Mouse (Mus musculus): ENCODE data around the gene Rnf103. TPM values are rescaled to one million over a fixed set of nuclear protein-coding genes. Genes with fewer than 3 reads are reported as not detected.
"Not testable (repeated sequence)": the region's sequence is repeated elsewhere in the genome, so short reads cannot be mapped to it uniquely, and the experiment has no call there.

Gene Rnf103
- total and polyA plus RNA-seq, 2 experiments from 2014 or later, result 14.9 to 17.3 TPM

- Histone ChIP-seq H3K4me1 (ENCODE audit: control insufficient read depth, insufficient read depth) (no peaks in the 10 kb centered on the region), H3K36me3 (replicated peaks; ENCODE audit: control insufficient read depth, insufficient read depth, low read length) (no peaks in the 10 kb centered on the region), H3K27ac (ENCODE audit: low read depth) (no peak overlapping the region), H3K9ac (replicated peaks; ENCODE audit: low read depth, low read length) (no peak overlapping the region), H3K4me3 (ENCODE audit: low read depth, low read length) (no peak overlapping the region), H3K4me2 (ENCODE audit: low read depth, low read length) (no peak overlapping the region), H3K9me3 (replicated peaks; ENCODE audit: control insufficient read depth, low read length) (no peaks in the 10 kb centered on the region), H3K27me3 (ENCODE audit: control insufficient read depth, insufficient read depth, low read length) (no peaks in the 10 kb centered on the region)
- DNase-seq (ENCODE audit: low spot score), result no peak
- 86% methylated on average over 3 of the region's 3 CpGs for WGBS
- ATAC-seq (ENCODE audit: insufficient read depth, low read depth), result no peak
- TF ChIP-seq EP300 (IDR thresholded peaks at IDR 0.05; ENCODE audit: low read depth), result no peak
- no peak for TF ChIP-seq CTCF (IDR thresholded peaks at IDR 0.05; ENCODE audit: low read depth)
These were observed 18.1 kb upstream of the Rnf103 start for GRCm38 (mm10) chr6:71475604-71476003.

GRCm38 (mm10) chr6:71476783-71477182 lies 16.9 kb upstream of the Rnf103 start:
- TF ChIP-seq CTCF (IDR thresholded peaks at IDR 0.05; ENCODE audit: low read depth), result no peak
- no peaks in the 10 kb centered on the region for H3K27me3 ChIP-seq (ENCODE audit: control insufficient read depth, insufficient read depth, low read length)
- no peaks in the 10 kb centered on the region for H3K9me3 ChIP-seq (replicated peaks; ENCODE audit: control insufficient read depth, low read length)
- H3K36me3 ChIP-seq (replicated peaks; ENCODE audit: control insufficient read depth, insufficient read depth, low read length), result no peaks in the 10 kb centered on the region
- ATAC-seq (ENCODE audit: insufficient read depth, low read depth) (no peak), DNase-seq (ENCODE audit: low spot score) (no peak)
- no peaks in the 10 kb centered on the region for H3K4me1 ChIP-seq (ENCODE audit: control insufficient read depth, insufficient read depth)
- H3K4me2 ChIP-seq (ENCODE audit: low read depth, low read length), result no peak overlapping the region
- no peak overlapping the region for H3K27ac ChIP-seq (ENCODE audit: low read depth)
- H3K9ac ChIP-seq (replicated peaks; ENCODE audit: low read depth, low read length), result no peak overlapping the region
- 52% methylated on average over 5 of the region's 5 CpGs for WGBS
- H3K4me3 ChIP-seq (ENCODE audit: low read depth, low read length), result no peak overlapping the region

GRCm38 (mm10) chr6:71478816-71479568 lies 14.7 kb upstream of the Rnf103 start:
- ATAC-seq (ENCODE audit: insufficient read depth, low read depth); H3K4me3 ChIP-seq (ENCODE audit: low read depth, low read length); DNase-seq (ENCODE audit: low spot score); H3K9ac ChIP-seq (replicated peaks; ENCODE audit: low read depth, low read length); H3K4me1 ChIP-seq (ENCODE audit: control insufficient read depth, insufficient read depth); H3K4me2 ChIP-seq (ENCODE audit: low read depth, low read length); H3K9me3 ChIP-seq (replicated peaks; ENCODE audit: control insufficient read depth, low read length); H3K27ac ChIP-seq (ENCODE audit: low read depth); H3K27me3 ChIP-seq (ENCODE audit: control insufficient read depth, insufficient read depth, low read length); H3K36me3 ChIP-seq (replicated peaks; ENCODE audit: control insufficient read depth, insufficient read depth, low read length): not testable (repeated sequence)
- 94% methylated on average over 8 of the region's 10 CpGs for WGBS

GRCm38 (mm10) chr6:71479588-71479987 lies 14.1 kb upstream of the Rnf103 start:
- H3K27me3 ChIP-seq (ENCODE audit: control insufficient read depth, insufficient read depth, low read length); ATAC-seq (ENCODE audit: insufficient read depth, low read depth); H3K9ac ChIP-seq (replicated peaks; ENCODE audit: low read depth, low read length): not testable (repeated sequence)

GRCm38 (mm10) chr6:71480136-71480535 lies 13.6 kb upstream of the Rnf103 start:
- H3K4me2 ChIP-seq (ENCODE audit: low read depth, low read length), result no peak overlapping the region
- DNase-seq (ENCODE audit: low spot score) (no peak), ATAC-seq (ENCODE audit: insufficient read depth, low read depth) (no peak)
- no peak overlapping the region for H3K4me3 ChIP-seq (ENCODE audit: low read depth, low read length)
- H3K9ac ChIP-seq (replicated peaks; ENCODE audit: low read depth, low read length), result no peak overlapping the region
- H3K36me3 ChIP-seq (replicated peaks; ENCODE audit: control insufficient read depth, insufficient read depth, low read length), result no peaks in the 10 kb centered on the region
- H3K27ac ChIP-seq (ENCODE audit: low read depth), result no peak overlapping the region
- H3K9me3 ChIP-seq (replicated peaks; ENCODE audit: control insufficient read depth, low read length), result no peaks in the 10 kb centered on the region
- WGBS, result 92% methylated on average over 1 of the region's 1 CpGs
- no peaks in the 10 kb centered on the region for H3K4me1 ChIP-seq (ENCODE audit: control insufficient read depth, insufficient read depth)
- no peaks in the 10 kb centered on the region for H3K27me3 ChIP-seq (ENCODE audit: control insufficient read depth, insufficient read depth, low read length)
- TF ChIP-seq CTCF (IDR thresholded peaks at IDR 0.05; ENCODE audit: low read depth) (no peak), EP300 (IDR thresholded peaks at IDR 0.05; ENCODE audit: low read depth) (no peak)

More at GRCm38 (mm10) chr6:71479588-71479987, 14.1 kb upstream of the Rnf103 start:
- not testable (repeated sequence) for H3K9me3 ChIP-seq (replicated peaks; ENCODE audit: control insufficient read depth, low read length); H3K4me2 ChIP-seq (ENCODE audit: low read depth, low read length); H3K27ac ChIP-seq (ENCODE audit: low read depth); H3K4me1 ChIP-seq (ENCODE audit: control insufficient read depth, insufficient read depth); H3K4me3 ChIP-seq (ENCODE audit: low read depth, low read length); H3K36me3 ChIP-seq (replicated peaks; ENCODE audit: control insufficient read depth, insufficient read depth, low read length); DNase-seq (ENCODE audit: low spot score)
- WGBS, result 87% methylated on average over 2 of the region's 2 CpGs

- H3K27ac ChIP-seq (ENCODE audit: low read depth), result no peak overlapping the region
- H3K9me3 ChIP-seq (replicated peaks; ENCODE audit: control insufficient read depth, low read length), result no peaks in the 10 kb centered on the region
- ATAC-seq (ENCODE audit: insufficient read depth, low read depth) (no peak), DNase-seq (ENCODE audit: low spot score) (no peak)
- H3K4me3 ChIP-seq (ENCODE audit: low read depth, low read length), result no peak overlapping the region
- 75% methylated on average over 7 of the region's 7 CpGs for WGBS
- no peaks in the 10 kb centered on the region for H3K27me3 ChIP-seq (ENCODE audit: control insufficient read depth, insufficient read depth, low read length)
- H3K4me2 ChIP-seq (ENCODE audit: low read depth, low read length), result no peak overlapping the region
- H3K4me1 ChIP-seq (ENCODE audit: control insufficient read depth, insufficient read depth), result no peaks in the 10 kb centered on the region
- H3K36me3 ChIP-seq (replicated peaks; ENCODE audit: control insufficient read depth, insufficient read depth, low read length), result no peaks in the 10 kb centered on the region
- TF ChIP-seq EP300 (IDR thresholded peaks at IDR 0.05; ENCODE audit: low read depth), result no peak
- TF ChIP-seq CTCF (IDR thresholded peaks at IDR 0.05; ENCODE audit: low read depth), result no peak
- H3K9ac ChIP-seq (replicated peaks; ENCODE audit: low read depth, low read length), result no peak overlapping the region
These were observed 12.6 kb upstream of the Rnf103 start for GRCm38 (mm10) chr6:71481136-71481535.

Data from heart, postnatal 0 days (tissue).